Mouse (Mus musculus): ENCODE results near the gene Abcc8.

- TF ChIP-seq TAL1 (IDR thresholded peaks at IDR 0.05; ENCODE audit: low read length), result no peak
- no peak for TF ChIP-seq GATA1 (IDR thresholded peaks at IDR 0.05; ENCODE audit: low read length)
Observed at GRCm38 (mm10) chr7:46132229-46132628, 47.6 kb downstream of the Abcc8 start.

All from erythroblast, embryonic 14.5 days (primary cell).